Mouse (Mus musculus): ENCODE results near the gene Fkbp2. TPM values are rescaled to one million over a fixed set of nuclear protein-coding genes. Genes with fewer than 3 reads are reported as not detected.
A peak's percentile ranks its signal among the peaks of the same experiment; 100 is the strongest.

Fkbp2 gene
- polyA plus RNA-seq, 1 experiment from 2014 or later: 84.8 TPM

DNA sequence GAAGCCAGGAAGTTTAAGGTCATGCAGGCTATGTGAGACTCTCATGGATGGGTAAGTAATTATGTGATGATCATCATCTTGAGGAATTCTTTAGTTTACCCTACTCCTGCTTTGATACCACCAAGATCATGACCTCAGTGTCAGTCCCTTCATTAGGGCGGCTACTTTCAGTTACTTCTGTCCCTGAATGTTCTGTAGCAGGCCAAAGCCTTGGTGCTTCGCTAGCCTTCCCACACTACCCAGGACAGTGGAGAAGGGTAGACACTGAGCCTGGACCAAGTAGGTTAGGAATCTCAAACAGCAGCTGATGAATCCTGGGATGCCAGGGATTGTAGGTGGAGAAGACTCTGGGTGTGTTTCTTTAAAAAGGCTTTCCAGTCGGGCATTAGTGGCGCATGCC lies 1.2 kb upstream of the Fkbp2 start:
- Histone ChIP-seq H3K9ac (no peak overlapping the region), H3K27me3 (ENCODE audit: insufficient read depth, low read length) (no peaks in the 10 kb centered on the region), H3K36me3 (ENCODE audit: insufficient read depth) (peaks cover 54% of the 10 kb centered on the region), H3K4me2 (peak overlapping the region; percentile 71), H3K4me3 (ENCODE audit: low read depth, low read length) (no peak overlapping the region), H3K27ac (ENCODE audit: low read depth) (no peak overlapping the region), H3K9me3 (ENCODE audit: low read depth, low read length) (no peaks in the 10 kb centered on the region), H3K4me1 (ENCODE audit: insufficient read depth) (peaks cover 12% of the 10 kb centered on the region; the same call in 1 of the 2 replicates)
- 92% methylated on average over 4 of the region's 4 CpGs for WGBS
- ATAC-seq (ENCODE audit: insufficient read depth) (no peak), DNase-seq (no peak)
- no peak for TF ChIP-seq CTCF (IDR thresholded peaks at IDR 0.05; ENCODE audit: low read depth)

DNA sequence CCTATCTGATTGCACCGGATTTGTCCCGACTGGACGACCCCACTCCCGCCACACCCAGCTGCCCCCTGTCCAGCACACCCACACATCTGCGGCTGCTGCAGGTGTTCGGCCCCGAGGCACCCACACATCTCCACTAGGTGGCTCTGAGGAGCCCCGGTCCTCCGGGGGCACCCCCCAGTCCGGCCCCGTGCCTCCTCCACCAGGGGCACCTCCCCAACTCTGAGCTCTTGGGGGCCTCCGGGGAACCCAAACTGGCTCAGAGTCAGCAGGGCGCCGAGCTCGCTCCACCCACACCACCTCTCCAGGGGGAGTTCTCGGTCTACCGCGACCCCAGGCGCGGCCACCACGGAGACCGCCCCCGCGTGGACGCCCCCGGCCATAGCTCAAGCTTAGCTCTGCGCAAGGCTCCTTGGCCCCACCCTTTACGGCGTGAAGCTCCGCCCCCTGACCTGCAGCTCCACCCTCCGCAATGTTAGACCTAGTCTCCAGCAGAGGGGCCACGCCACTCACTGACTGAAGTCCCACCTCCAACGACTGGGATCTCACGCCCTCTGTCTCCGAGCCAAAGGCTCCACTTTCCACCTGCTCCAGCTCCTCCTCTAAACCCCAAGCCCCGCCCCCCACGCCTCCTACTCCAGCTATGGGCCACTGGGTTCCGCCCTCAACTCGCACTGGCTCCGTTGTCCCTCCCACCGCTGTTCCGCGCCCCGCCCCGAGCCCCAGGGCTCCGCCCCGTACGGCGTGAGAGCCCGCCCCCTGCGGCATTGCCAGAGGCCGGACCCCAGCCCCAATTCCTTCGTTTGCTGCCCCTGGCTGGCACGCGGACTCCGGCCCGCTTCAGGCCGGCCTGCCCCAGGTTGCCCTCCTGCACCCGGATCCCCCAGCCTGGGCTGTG lies 568 bp downstream of the Fkbp2 start:
- TF ChIP-seq CTCF (IDR thresholded peaks at IDR 0.05; ENCODE audit: low read depth): peak; percentile 76
- Histone ChIP-seq H3K4me1 (ENCODE audit: insufficient read depth) (peaks cover 15% of the 10 kb centered on the region; the same call in 1 of the 2 replicates), H3K9me3 (ENCODE audit: low read depth, low read length) (no peaks in the 10 kb centered on the region), H3K27me3 (ENCODE audit: insufficient read depth, low read length) (no peaks in the 10 kb centered on the region), H3K9ac (peak overlapping the region; percentile 79), H3K36me3 (ENCODE audit: insufficient read depth) (peaks cover 43% of the 10 kb centered on the region), H3K4me2 (peak overlapping the region; percentile 71), H3K4me3 (ENCODE audit: low read depth, low read length) (peak overlapping the region; percentile 58), H3K27ac (ENCODE audit: low read depth) (peak overlapping the region; percentile 89)
- under 1% methylated on average over 59 of the region's 59 CpGs for WGBS
- peak; percentile 99 for DNase-seq
- ATAC-seq (ENCODE audit: insufficient read depth): peak; percentile 85

DNA sequence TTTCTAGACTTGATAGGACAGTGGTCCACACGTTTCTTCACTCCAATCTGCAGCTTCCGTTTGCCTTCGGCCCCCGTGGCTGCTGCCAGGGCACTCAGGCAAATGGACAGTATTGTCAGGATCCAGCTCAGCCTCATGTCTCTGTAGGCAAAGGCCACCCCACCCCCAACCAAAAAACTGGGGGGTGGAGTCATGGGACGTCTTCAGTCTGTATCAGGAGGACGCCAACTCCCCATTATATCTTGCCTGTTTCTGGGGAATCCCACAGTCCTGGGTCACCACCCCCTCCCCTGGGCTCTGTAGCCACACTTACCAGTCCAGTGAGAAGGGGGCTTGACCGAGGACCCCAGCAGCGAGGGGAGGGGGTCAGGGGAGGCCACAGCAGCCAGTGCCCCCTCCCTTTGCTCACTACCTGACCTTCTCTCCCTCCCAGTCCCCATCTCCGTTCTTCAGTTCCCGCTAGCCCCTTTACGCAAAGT lies 1.3 kb downstream of the Fkbp2 start:
- no peaks in the 10 kb centered on the region for H3K9me3 ChIP-seq (ENCODE audit: low read depth, low read length)
- peaks cover 38% of the 10 kb centered on the region for H3K36me3 ChIP-seq (ENCODE audit: insufficient read depth)
- H3K27ac ChIP-seq (ENCODE audit: low read depth): peak overlapping the region; percentile 37; the same call in 1 of the 2 replicates
- no peak for TF ChIP-seq CTCF (IDR thresholded peaks at IDR 0.05; ENCODE audit: low read depth)
- no peak for ATAC-seq (ENCODE audit: insufficient read depth)
- WGBS: 5% methylated on average over 11 of the region's 11 CpGs
- peak overlapping the region; percentile 58 for H3K4me3 ChIP-seq (ENCODE audit: low read depth, low read length)
- H3K4me2 ChIP-seq: peak overlapping the region; percentile 71
- H3K9ac ChIP-seq: peak overlapping the region; percentile 56
- peaks cover 15% of the 10 kb centered on the region; the same call in 1 of the 2 replicates for H3K4me1 ChIP-seq (ENCODE audit: insufficient read depth)
- H3K27me3 ChIP-seq (ENCODE audit: insufficient read depth, low read length): no peaks in the 10 kb centered on the region
- DNase-seq: peak; percentile 66

DNA sequence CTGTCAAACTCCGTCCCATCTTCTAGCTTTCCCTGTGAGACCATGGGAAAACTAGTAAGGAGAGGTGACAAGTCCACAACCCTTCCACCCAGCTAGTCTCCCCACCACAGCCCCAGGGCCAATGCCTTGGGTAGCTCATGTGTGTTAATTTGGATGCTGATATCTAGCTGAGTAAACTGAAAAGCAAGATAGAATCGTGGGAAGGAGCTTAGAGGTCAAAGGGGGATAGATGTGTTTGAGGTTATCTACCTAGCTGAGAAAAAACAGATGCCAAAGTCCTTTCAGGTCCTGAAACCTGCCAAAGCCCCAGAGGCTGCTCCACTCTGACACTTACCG lies 1.7 kb downstream of the Fkbp2 start:
- Histone ChIP-seq H3K9me3 (ENCODE audit: low read depth, low read length) (no peaks in the 10 kb centered on the region), H3K27me3 (ENCODE audit: insufficient read depth, low read length) (no peaks in the 10 kb centered on the region), H3K27ac (ENCODE audit: low read depth) (0 out of 2 replicates have a peak overlapping the region, but pooled peaks have one; percentile 37), H3K36me3 (ENCODE audit: insufficient read depth) (peaks cover 34% of the 10 kb centered on the region), H3K4me3 (ENCODE audit: low read depth, low read length) (peak overlapping the region; percentile 58), H3K4me1 (ENCODE audit: insufficient read depth) (peaks cover 15% of the 10 kb centered on the region; the same call in 1 of the 2 replicates), H3K9ac (peak overlapping the region; percentile 56), H3K4me2 (peak overlapping the region; percentile 71)
- ATAC-seq (ENCODE audit: insufficient read depth): no peak
- 37% methylated on average over 3 of the region's 3 CpGs for WGBS
- no peak for TF ChIP-seq CTCF (IDR thresholded peaks at IDR 0.05; ENCODE audit: low read depth)
- DNase-seq: no peak

DNA sequence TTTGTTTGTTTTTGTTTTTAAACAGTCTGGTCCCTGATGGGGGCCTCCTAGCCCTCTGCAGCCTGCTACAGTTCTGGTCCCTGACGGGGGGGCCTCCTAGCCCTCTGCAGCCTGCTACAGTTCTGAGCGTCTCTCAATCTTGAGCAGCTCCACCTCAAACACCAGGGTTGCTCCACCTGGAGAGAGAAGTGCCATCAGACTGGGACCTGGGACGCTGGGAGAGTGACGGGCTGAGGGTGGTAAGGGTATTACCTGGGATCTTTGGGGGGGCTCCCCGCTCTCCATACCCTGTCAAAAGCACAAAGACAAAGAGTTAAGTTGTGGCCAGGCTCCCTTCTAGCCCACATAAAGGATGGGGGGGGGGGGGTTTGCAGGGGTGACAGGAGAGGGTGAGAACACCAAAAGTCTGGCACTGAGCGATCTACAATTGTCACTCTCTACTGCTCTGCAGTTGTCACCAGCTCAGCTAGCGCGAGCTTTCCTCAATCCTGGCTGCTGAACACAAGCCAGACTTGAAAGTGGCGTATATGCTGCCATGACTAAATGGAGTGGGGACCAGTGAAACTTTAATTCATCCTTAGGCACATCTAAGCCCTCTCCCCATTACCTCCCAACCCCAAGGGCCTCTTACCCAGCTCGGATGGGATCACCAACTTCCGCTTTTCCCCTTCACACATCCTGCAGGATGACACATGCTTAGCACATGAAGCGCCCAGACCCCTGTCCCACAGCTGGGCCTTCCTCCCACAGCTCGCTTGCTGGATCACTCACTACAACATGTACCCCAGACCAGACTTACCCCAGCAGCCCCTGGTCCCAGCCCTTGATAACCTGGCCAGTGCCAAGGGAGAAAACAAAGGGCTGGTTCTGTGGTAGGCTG lies 2.3 kb downstream of the Fkbp2 start:
- H3K27ac ChIP-seq (ENCODE audit: low read depth): no peak overlapping the region
- ATAC-seq (ENCODE audit: insufficient read depth): no peak
- H3K27me3 ChIP-seq (ENCODE audit: insufficient read depth, low read length): no peaks in the 10 kb centered on the region
- peaks cover 15% of the 10 kb centered on the region; the same call in 1 of the 2 replicates for H3K4me1 ChIP-seq (ENCODE audit: insufficient read depth)
- peaks cover 30% of the 10 kb centered on the region for H3K36me3 ChIP-seq (ENCODE audit: insufficient read depth)
- H3K9me3 ChIP-seq (ENCODE audit: low read depth, low read length): no peaks in the 10 kb centered on the region
- 75% methylated on average over 13 of the region's 13 CpGs for WGBS
- no peak for DNase-seq
- H3K9ac ChIP-seq: peak overlapping the region; percentile 56; the same call in 1 of the 2 replicates
- no peak for TF ChIP-seq CTCF (IDR thresholded peaks at IDR 0.05; ENCODE audit: low read depth)
- peak overlapping the region; percentile 71 for H3K4me2 ChIP-seq
- peak overlapping the region; percentile 58 for H3K4me3 ChIP-seq (ENCODE audit: low read depth, low read length)

DNA sequence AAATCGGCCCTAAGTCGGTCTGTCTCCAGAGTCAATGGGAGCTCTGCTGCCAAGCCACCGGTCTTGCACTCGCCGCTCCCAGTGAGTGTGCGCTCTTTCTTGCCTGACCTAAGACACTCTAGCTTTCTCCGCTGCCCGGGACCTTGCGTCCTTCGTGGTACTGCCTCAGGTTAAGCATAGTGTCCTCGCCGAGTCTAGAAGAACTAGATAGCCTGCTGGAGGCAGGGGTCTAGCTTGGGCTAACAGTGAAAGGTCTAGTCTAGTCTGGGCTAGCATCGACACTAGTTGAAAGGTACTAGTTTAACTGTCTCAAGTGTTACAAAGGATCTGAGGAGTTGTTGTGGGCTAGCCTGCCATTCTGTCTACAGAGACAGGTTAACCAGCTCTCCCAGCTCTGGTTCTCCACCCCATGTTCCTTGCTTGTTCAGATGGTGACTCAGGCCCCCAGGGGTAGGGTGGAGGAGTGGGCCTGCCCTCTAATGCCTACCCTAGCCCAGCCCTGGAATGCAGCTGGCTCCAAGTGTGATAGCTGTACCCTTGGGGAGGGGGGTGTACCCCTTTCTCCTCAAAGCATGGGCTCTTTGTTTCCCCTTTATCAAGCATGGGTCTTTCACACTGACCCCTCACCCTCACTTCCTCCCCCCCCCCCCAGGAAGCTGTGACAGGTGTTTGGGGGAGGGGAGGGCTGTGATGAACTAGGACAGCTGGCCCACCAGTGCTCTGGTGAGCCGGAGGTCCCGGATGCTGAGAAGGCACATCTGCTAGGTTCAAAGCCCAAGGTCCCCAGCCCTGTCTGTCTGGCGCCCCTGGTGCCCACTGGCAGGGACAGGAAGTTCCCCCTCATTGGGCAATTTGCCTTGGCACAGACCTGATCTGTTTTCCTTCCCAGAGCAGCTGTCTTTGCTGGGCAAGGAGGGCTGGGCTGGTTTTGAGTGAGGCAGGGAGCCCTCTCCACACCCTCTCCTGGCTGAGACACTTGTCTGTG lies 4.5 kb downstream of the Fkbp2 start, which contains the start of gene Plcb3:
Gene Plcb3, minus strand, starts transcription at position 934 of the 985 bp plus-strand sequence.
- peak within 1 kb of the TSS; percentile 71 for H3K27ac ChIP-seq (ENCODE audit: low read depth)
- H3K27me3 ChIP-seq (ENCODE audit: insufficient read depth, low read length): no peaks in the 10 kb centered on the region
- peaks cover 21% of the 10 kb centered on the region for H3K36me3 ChIP-seq (ENCODE audit: insufficient read depth)
- H3K9ac ChIP-seq: peak within 1 kb of the TSS; percentile 78
- TF ChIP-seq CTCF (IDR thresholded peaks at IDR 0.05; ENCODE audit: low read depth): peak; percentile 47
- ATAC-seq (ENCODE audit: insufficient read depth) (no peak), DNase-seq (peak; percentile 76)
- no peaks in the 10 kb centered on the region for H3K9me3 ChIP-seq (ENCODE audit: low read depth, low read length)
- H3K4me1 ChIP-seq (ENCODE audit: insufficient read depth): peaks cover 12% of the 10 kb centered on the region; the same call in 1 of the 2 replicates
- WGBS: under 1% methylated on average over 16 of the region's 16 CpGs
- H3K4me2 ChIP-seq: peak within 1 kb of the TSS; percentile 94
- peak within 1 kb of the TSS; percentile 58 for H3K4me3 ChIP-seq (ENCODE audit: low read depth, low read length)
